Mouse (Mus musculus) spleen, adult 10 weeks (tissue): ENCODE data around the gene Snx30. TPM values are rescaled to one million over a fixed set of nuclear protein-coding genes. Genes with fewer than 3 reads are reported as not detected.

Experiments used
- polyA plus RNA-seq: library from polyadenylated mRNA; stranded (reverse); fragments of 350-450 nt; fragmentation: Illumina TruSeq; extraction: RNeasy Lipid Tissue Mini Kit (QIAGEN cat#74804); gene quantifications from one replicate; pipeline ENCODE4 v1.2.3, GENCODE M21; 2015; ENCODE audit warnings: low replicate concordance; ENCODE audit not compliant: insufficient read depth

The Snx30 gene
- polyA plus RNA-seq = 41.2 TPM

GRCm38 (mm10) chr4:59805181-59805967 lies at the start of gene Snx30:
Snx30 (plus strand) TSS chr4:59805840.

GRCm38 (mm10) chr4:59801489-59801888 lies 4.2 kb upstream of the Snx30 start, which contains the start of gene Inip:
Inip (minus strand) TSS chr4:59801589.

GRCm38 (mm10) chr4:59914608-59915403 lies 109.2 kb downstream of the Snx30 start, which contains the start of gene Slc46a2:
Slc46a2 (minus strand) TSS chr4:59915056.

Other genes starting within 250 kb of the Snx30 start
- gene Hsdl2, start 224.3 kb upstream of the Snx30 start, polyA plus RNA-seq = 30.7 TPM
- 6.8 TPM for gene E130308A19Rik, start 179.6 kb upstream of the Snx30 start, polyA plus RNA-seq
- gene Inip, start 4.3 kb upstream of the Snx30 start, polyA plus RNA-seq = 51.5 TPM
- not detected for gene Slc46a2, start 109.2 kb downstream of the Snx30 start, polyA plus RNA-seq
- gene Mup4, start 154.9 kb downstream of the Snx30 start, polyA plus RNA-seq = not detected
- not detected for gene Mup6, start 158.5 kb downstream of the Snx30 start, polyA plus RNA-seq